Mouse (Mus musculus): ENCODE measurements around the gene Cenpe. TPM values are rescaled to one million over a fixed set of nuclear protein-coding genes. Genes with fewer than 3 reads are reported as not detected.
A peak's percentile ranks its signal among the peaks of the same experiment; 100 is the strongest.

Cenpe gene
- polyA plus RNA-seq, 1 experiment: 1.0 TPM

DNA sequence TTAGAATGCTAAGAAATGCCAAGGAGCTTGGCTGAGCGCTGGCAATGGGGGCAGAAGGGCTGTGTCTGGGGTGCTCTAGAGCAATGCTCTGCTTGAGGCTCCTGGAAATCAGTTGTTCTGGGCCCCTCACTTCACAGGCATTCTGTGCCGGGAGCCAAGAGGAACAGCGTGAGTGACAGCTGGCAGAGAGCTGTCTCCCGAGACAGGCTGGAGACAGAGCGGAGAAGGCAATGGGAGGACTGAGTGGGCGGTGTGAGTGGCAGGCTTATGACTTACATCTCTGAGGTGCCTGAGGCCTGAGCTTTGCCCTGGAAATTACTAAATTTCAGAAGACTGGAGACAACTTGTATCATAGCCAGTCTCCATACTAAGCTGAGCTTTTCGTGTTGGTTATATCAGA lies 81.4 kb downstream of the Cenpe start:
- H3K27ac ChIP-seq (ENCODE audit: insufficient read depth, low read length): no peak overlapping the region
- H3K4me1 ChIP-seq (ENCODE audit: control insufficient read depth, insufficient read depth, low read length): no peaks in the 10 kb centered on the region
- no peak for TF ChIP-seq CTCF (IDR thresholded peaks at IDR 0.05; ENCODE audit: extremely low read depth, insufficient read depth, low read length)
- TF ChIP-seq POLR2A (IDR thresholded peaks at IDR 0.05; ENCODE audit: extremely low read depth, insufficient read depth, low read length): no peak
- H3K4me3 ChIP-seq (ENCODE audit: insufficient read depth, low read length): no peak overlapping the region

DNA sequence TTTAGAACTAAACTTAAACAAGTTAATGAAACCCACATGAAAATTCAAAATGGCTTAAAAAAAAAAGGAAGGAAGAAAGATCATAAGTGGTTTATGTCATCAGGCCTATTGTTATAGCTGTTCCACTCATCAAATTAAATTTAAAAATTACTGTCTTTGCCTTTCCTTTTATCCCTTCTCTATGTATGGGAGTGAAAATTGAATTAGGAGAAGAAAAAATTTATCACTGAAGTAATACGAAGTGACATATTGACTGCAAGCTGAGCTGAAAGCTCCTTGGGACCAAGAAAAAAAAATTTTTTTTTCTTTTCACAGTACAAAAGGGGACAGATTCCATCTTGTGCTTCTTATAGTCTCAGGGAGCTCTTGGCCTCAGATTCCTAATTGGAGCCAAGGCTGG lies 83.2 kb downstream of the Cenpe start:
- no peaks in the 10 kb centered on the region for H3K4me1 ChIP-seq (ENCODE audit: control insufficient read depth, insufficient read depth, low read length)
- no peak overlapping the region for H3K27ac ChIP-seq (ENCODE audit: insufficient read depth, low read length)
- H3K4me3 ChIP-seq (ENCODE audit: insufficient read depth, low read length): no peak overlapping the region
- no peak for TF ChIP-seq CTCF (IDR thresholded peaks at IDR 0.05; ENCODE audit: extremely low read depth, insufficient read depth, low read length)
- TF ChIP-seq POLR2A (IDR thresholded peaks at IDR 0.05; ENCODE audit: extremely low read depth, insufficient read depth, low read length): no peak

DNA sequence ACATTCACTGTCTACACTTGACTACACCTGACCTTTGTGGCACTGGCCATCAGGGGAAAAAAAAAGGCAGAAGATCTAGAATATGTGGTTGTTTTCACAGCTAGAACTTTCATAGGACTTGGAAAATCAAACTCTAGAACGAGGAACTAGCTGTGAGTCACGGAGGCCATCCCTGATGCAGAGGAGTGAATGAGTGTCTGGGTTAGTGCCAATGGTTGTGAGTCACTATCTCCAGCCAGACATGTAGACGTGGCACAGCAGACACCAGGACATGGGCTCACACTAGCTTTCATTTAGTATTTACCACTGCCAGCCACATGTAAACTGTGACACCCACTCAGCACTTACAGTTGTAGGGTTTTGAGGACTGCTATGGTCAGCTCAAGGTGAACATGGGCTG lies 86.2 kb downstream of the Cenpe start:
- no peak for TF ChIP-seq CTCF (IDR thresholded peaks at IDR 0.05; ENCODE audit: extremely low read depth, insufficient read depth, low read length)
- no peak for TF ChIP-seq POLR2A (IDR thresholded peaks at IDR 0.05; ENCODE audit: extremely low read depth, insufficient read depth, low read length)
- Histone ChIP-seq H3K4me3 (ENCODE audit: insufficient read depth, low read length) (no peak overlapping the region), H3K27ac (ENCODE audit: insufficient read depth, low read length) (no peak overlapping the region), H3K4me1 (ENCODE audit: control insufficient read depth, insufficient read depth, low read length) (no peaks in the 10 kb centered on the region)

DNA sequence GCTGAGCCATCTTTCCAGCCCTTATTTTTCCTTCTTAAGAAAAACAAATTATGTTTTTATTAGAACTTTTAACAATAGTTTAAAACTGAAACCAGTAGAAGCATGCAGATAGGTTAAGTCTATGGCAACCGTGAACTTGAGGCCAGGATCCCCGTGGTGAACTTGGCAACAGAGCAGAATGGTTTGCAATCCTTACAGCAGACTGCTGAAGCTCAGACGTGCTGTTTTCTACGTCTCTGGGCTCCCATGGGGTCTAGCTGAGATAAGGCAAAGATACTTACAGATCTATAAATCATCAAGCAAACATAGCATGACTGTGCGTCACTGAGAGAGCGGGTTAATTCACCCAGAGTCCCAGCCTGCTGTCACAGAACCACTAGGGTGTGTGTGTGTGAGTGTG lies 87.7 kb downstream of the Cenpe start:
- Histone ChIP-seq H3K27ac (ENCODE audit: insufficient read depth, low read length) (no peak overlapping the region), H3K4me1 (ENCODE audit: control insufficient read depth, insufficient read depth, low read length) (no peaks in the 10 kb centered on the region)
- TF ChIP-seq CTCF (IDR thresholded peaks at IDR 0.05; ENCODE audit: extremely low read depth, insufficient read depth, low read length): no peak
- TF ChIP-seq POLR2A (IDR thresholded peaks at IDR 0.05; ENCODE audit: extremely low read depth, insufficient read depth, low read length): no peak

DNA sequence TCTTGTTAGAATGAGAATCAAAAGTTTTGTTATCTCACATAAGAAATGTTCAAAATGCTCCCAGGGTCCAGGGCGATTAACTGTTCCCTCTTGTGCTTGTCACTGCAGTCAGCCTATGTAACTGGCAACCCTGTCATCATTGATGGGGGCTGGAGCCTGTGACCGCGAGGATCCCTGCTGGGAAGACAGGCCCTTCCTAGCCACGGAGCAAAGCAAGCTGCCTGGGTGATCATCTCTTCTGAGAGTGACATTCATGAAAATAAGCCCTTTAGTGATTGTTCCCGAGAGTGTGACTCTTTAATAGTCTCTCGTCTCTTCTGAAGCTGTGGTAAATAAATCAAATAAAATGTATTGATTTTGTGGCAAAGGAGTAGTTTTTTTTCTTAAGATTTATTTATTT lies 91.7 kb downstream of the Cenpe start:
- H3K27ac ChIP-seq (ENCODE audit: insufficient read depth, low read length): no peak overlapping the region
- H3K4me1 ChIP-seq (ENCODE audit: control insufficient read depth, insufficient read depth, low read length): no peaks in the 10 kb centered on the region
- H3K4me3 ChIP-seq (ENCODE audit: insufficient read depth, low read length): no peak overlapping the region
- no peak for TF ChIP-seq CTCF (IDR thresholded peaks at IDR 0.05; ENCODE audit: extremely low read depth, insufficient read depth, low read length)
- TF ChIP-seq POLR2A (IDR thresholded peaks at IDR 0.05; ENCODE audit: extremely low read depth, insufficient read depth, low read length): no peak

More for the DNA sequence above, 87.7 kb downstream of the Cenpe start:
- no peak overlapping the region for H3K4me3 ChIP-seq (ENCODE audit: insufficient read depth, low read length)

DNA sequence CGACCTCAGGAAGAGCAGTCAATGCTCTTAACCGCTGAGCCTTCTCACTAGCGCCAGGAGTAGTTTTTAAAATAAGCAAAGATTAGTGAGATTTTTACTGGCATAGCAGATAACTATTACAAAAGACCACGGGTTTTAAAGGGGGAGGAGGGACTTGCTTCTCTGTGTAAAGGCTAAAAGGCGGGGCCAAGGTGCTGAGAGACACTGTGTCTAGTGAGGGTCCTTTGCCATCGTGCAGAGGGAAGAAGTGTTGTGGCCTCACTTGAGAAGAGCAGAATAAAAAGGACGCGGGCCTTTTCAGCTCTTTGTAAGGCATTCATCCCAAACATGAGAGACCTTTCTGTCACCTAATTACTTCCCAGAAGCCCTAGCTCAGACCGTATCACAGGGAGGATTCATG lies 92.2 kb downstream of the Cenpe start:
- Histone ChIP-seq H3K4me1 (ENCODE audit: control insufficient read depth, insufficient read depth, low read length) (no peaks in the 10 kb centered on the region), H3K4me3 (ENCODE audit: insufficient read depth, low read length) (no peak overlapping the region), H3K27ac (ENCODE audit: insufficient read depth, low read length) (no peak overlapping the region)
- no peak for TF ChIP-seq CTCF (IDR thresholded peaks at IDR 0.05; ENCODE audit: extremely low read depth, insufficient read depth, low read length)
- no peak for TF ChIP-seq POLR2A (IDR thresholded peaks at IDR 0.05; ENCODE audit: extremely low read depth, insufficient read depth, low read length)

DNA sequence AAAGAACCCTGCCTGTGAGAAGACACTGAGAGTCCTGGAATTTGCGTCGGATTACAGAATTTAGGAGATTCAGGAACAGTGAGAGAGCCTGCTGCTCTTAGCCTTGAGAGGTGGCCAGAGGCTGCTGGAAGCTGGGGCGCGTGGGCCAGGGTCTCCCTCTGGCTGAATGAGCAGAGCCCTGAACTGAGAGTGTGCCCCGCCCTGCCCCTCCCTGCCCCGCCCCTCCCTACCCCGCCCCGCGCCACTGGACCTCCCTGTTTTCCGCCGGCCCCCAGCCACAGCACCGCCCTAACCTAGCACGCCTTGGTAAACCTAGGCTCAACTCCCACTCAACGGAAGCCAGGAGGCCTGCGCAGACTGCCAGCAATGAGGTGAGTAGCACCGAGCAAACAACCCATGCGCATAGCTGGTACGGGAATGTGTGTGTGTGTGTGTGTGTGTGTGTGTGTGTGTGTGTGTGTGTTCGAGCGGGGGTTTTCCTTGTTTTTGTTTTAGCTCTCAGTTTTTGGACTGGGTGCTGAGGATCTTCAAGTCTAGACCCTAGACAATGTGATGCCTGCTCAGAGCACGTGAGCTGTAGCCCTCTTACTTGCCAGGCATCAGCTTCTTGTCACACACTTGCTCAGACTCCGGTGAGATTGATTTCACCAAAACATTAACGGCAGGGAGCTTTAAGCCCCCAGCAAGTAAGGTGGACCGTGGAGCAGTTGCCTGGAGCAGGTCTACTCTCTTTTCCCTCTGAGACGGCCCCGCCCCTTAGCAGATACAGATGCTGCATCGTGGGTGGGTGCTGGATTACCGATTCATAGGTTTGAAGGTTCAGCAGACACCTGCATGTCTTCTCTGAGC lies 95.3 kb downstream of the Cenpe start, which contains the start of gene Slc9b2:
Gene Slc9b2 (plus strand): TSS at position 290 of the 849 bp plus-strand sequence.
- no peak for TF ChIP-seq POLR2A (IDR thresholded peaks at IDR 0.05; ENCODE audit: extremely low read depth, insufficient read depth, low read length)
- no peak for TF ChIP-seq CTCF (IDR thresholded peaks at IDR 0.05; ENCODE audit: extremely low read depth, insufficient read depth, low read length)
- H3K4me1 ChIP-seq (ENCODE audit: control insufficient read depth, insufficient read depth, low read length): no peaks in the 10 kb centered on the region
- H3K27ac ChIP-seq (ENCODE audit: insufficient read depth, low read length): no peak within 1 kb of the TSS
- peak within 1 kb of the TSS; percentile 46 for H3K4me3 ChIP-seq (ENCODE audit: insufficient read depth, low read length)

DNA sequence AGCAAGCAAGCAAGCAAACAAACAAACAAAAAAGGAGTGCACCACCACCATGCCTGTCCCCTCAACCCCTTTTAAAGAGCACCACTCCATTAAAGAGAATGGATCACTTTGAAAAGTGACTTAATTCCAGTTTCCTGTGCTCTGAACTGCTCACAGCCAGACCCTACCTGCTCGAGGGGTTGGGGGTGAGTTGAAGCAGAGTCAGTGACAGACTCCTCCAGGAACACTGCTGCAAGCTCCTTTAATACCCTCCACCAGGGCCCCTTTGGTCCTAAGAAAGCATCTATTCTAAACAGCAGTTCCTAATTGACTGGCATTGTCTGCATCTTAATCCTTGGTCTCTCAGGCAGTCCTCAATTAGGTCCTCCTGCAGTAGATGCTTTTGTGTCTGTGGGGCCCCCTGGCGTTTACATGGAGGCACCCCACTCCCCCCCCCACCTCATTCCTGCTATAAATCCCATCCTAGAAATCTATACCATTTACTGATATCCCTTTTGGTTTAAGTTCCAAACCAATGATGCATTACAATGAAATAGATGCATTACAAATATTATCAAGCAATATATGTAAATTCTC lies 100.7 kb downstream of the Cenpe start:
- Histone ChIP-seq H3K4me3 (ENCODE audit: insufficient read depth, low read length) (no peak overlapping the region), H3K4me1 (ENCODE audit: control insufficient read depth, insufficient read depth, low read length) (no peaks in the 10 kb centered on the region), H3K27ac (ENCODE audit: insufficient read depth, low read length) (no peak overlapping the region)
- no peak for TF ChIP-seq CTCF (IDR thresholded peaks at IDR 0.05; ENCODE audit: extremely low read depth, insufficient read depth, low read length)
- TF ChIP-seq POLR2A (IDR thresholded peaks at IDR 0.05; ENCODE audit: extremely low read depth, insufficient read depth, low read length): no peak

DNA sequence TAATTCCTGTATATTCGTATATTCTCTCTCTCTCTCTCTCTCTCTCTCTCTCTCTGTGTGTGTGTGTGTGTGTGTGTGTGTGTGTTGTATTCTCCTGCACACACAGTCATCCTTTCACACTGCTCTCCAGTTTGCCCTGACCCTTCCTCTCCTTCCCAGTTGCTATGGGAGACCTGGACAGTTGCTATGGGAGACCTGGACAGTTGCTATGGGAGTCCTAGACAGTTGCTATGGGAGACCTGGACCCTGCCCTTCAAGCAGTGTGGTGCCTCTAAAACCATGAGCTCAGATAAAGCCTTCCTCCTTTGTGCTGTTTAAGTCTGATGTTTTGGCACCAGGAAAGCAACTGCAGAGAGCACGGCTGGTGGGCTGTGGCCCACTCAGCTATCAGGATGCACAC lies 101.4 kb downstream of the Cenpe start:
- Histone ChIP-seq H3K4me1 (ENCODE audit: control insufficient read depth, insufficient read depth, low read length) (no peaks in the 10 kb centered on the region), H3K4me3 (ENCODE audit: insufficient read depth, low read length) (no peak overlapping the region), H3K27ac (ENCODE audit: insufficient read depth, low read length) (no peak overlapping the region)
- TF ChIP-seq CTCF (IDR thresholded peaks at IDR 0.05; ENCODE audit: extremely low read depth, insufficient read depth, low read length) (no peak), POLR2A (IDR thresholded peaks at IDR 0.05; ENCODE audit: extremely low read depth, insufficient read depth, low read length) (no peak)

DNA sequence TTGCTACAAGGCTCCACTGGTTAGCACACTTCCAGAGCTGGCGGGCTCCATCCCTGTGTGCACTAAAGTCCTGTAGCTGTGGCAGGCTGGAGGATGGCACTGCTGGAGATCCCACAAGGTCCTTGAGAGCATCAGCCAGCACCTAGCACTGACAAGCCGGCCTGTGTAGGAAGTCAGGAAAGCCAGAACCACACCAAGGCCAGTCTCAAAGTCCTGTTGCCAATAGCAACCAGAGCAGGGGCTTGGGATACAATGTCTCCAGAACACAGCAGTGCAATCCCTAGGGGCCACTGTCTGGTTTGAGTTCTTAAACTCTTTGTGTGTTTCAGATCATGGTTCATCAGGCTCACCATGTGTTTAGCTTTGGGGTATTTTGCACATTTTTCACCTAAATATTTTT lies 102.5 kb downstream of the Cenpe start:
- H3K4me3 ChIP-seq (ENCODE audit: insufficient read depth, low read length): no peak overlapping the region
- no peak for TF ChIP-seq POLR2A (IDR thresholded peaks at IDR 0.05; ENCODE audit: extremely low read depth, insufficient read depth, low read length)
- no peak for TF ChIP-seq CTCF (IDR thresholded peaks at IDR 0.05; ENCODE audit: extremely low read depth, insufficient read depth, low read length)
- no peaks in the 10 kb centered on the region for H3K4me1 ChIP-seq (ENCODE audit: control insufficient read depth, insufficient read depth, low read length)
- no peak overlapping the region for H3K27ac ChIP-seq (ENCODE audit: insufficient read depth, low read length)

Data from cortical plate, adult 2 months (tissue).